Mouse (Mus musculus): ENCODE data around the gene Macc1. TPM values are rescaled to one million over a fixed set of nuclear protein-coding genes. Genes with fewer than 3 reads are reported as not detected.

Gene Macc1
- total RNA-seq, 2 experiments from 2014 or later: 0.08 TPM; not detected in 1

DNA sequence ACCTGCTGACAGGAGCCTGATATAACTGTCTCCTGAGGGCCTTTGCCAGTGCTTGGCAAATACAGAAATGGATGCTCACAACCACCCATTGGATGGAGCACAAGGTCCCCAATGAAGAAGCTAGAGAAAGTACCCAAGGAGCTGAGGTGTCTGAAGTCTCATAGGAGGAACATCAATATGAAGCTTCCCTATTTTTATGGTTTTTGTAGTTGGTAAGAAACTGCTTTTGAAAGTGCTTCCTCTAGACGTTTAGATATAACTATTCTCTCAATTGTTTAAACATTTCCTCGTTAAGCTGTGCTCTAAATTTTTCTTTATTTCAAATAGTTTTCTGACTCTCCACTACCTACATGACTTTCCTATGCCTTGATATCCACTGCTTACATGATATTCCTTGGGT lies 169.2 kb downstream of the Macc1 start:
- DNase-seq (ENCODE audit: low spot score in 2 of 2): no peak

DNA sequence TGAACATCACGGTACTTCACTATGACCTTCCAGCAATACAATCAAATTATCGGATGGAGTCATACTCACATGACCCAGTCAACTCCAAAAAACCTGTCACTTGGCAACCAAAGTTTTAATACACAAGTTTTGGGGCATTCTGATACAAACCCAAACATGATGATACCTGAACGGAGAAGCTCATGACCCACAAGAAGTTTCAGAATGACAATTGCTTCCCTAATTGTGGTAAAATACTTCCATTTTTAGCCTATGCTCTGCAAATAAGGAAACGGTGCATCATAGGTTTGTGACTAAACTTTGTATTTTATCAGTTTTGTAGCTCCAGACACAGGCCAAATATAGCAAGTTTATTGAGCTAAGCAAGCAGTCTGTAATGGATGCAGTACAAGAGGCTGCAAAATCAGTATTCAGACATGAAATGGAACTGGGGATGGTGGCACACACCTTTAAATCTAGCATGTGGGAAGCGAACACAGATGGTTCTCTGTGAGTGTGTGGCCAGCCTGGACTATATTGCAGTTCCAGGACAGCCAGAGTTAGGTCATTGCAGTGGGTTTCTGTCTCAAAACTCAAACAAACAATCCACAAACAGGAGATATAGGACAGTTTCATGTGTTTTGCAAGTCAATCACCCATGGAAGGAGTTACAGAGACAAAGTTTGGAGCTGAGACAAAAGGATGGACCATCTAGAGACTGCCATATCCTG lies 170.0 kb downstream of the Macc1 start:
- DNase-seq (ENCODE audit: low spot score in 2 of 2): no peak

GRCm38 (mm10) chr12:119511145-119511544 lies 197.1 kb downstream of the Macc1 start:
- DNase-seq (ENCODE audit: low spot score in 2 of 2): no peak

Other genes with a start within 250 kb of the Macc1 start
- 10 to 100 TPM; 32.2 to 32.5 TPM for gene Itgb8, start 75.5 kb upstream of the Macc1 start, total RNA-seq (2021)

All from layer of hippocampus, adult 18-20 months (tissue).